Mouse (Mus musculus) urinary bladder, postnatal 36 days (tissue): ENCODE data around the gene Frmpd1.
A peak's percentile ranks its signal among the peaks of the same experiment; 100 is the strongest.

ENCODE experiments used
- DNase-seq, 2 experiments: peaks; one replicate each; pipeline ENCODE4 v3.0.0; 2022; ENCODE audit warnings: low spot score in 2 of 2, mixed read lengths in 1 of 2

Gene Frmpd1

GRCm38 (mm10) chr4:45320159-45320816 lies 135.6 kb downstream of the Frmpd1 start:
- peak; percentile 70 to 84 for DNase-seq

- no peak for DNase-seq
These were observed 146.5 kb downstream of the Frmpd1 start for GRCm38 (mm10) chr4:45331139-45331538.

- no peak for DNase-seq
These were observed 147.8 kb downstream of the Frmpd1 start for GRCm38 (mm10) chr4:45332466-45332865.
